In the genomic region with DNA sequence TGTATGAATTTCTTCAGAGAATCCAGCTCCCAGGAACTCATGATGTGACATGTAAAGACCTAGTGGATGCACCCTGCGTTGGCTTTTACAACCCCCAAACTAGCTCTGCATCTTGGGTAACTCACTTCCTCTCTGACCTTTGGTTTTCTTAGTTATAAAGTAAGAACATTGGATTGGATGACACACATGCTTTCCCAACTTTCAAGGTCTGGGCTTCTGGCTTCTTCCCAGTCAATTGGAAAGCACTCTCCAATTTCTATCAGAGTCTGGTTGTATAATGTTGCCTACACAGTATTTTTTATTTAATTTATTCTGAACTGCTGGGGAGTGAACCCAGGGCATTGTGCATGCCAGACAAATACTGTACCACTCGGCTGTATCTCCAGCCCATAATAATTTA, we compare ENCODE assay signal across 31 mouse cellular contexts. TPM values are rescaled to one million over a fixed set of nuclear protein-coding genes. Genes with fewer than 3 reads are reported as not detected.
DNase-seq lines count a peak whose midpoint lies in the region; ATAC-seq and TF ChIP-seq lines count a peak whose summit lies in the region.
"Had no signal": no experiment of that assay in that cellular context is flagged by ENCODE, and none has a peak within 500 bp of the region (broad histone marks: within the 10 kb centered on the region; RNA-seq: fewer than 3 reads in every experiment).

No protein-coding gene starts in this region.

- H3K4me1 ChIP-seq in intestine, postnatal 0 days (replicated peaks; ENCODE audit: control insufficient read depth, insufficient read depth, low read length), result no peaks in the 10 kb centered on the region
- no peaks in the 10 kb centered on the region for H3K4me1 ChIP-seq in intestine, embryonic 15.5 days (replicated peaks)
- H3K4me1 ChIP-seq: forebrain, embryonic 10.5 days; forebrain, embryonic 13.5 days; hindbrain, embryonic 10.5 days; hindbrain, embryonic 13.5 days had no signal

- no peak overlapping the region for H3K9ac ChIP-seq in intestine, postnatal 0 days (ENCODE audit: low read depth, low read length)
- no peak overlapping the region for H3K9ac ChIP-seq in intestine, embryonic 15.5 days
- H3K9ac ChIP-seq: forebrain, embryonic 13.5 days; hindbrain, embryonic 13.5 days had no signal

- no peaks in the 10 kb centered on the region for H3K9me3 ChIP-seq in intestine, postnatal 0 days (ENCODE audit: control insufficient read depth)
- H3K9me3 ChIP-seq in intestine, embryonic 15.5 days, result no peaks in the 10 kb centered on the region
- H3K9me3 ChIP-seq: forebrain, embryonic 10.5 days; forebrain, embryonic 13.5 days; hindbrain, embryonic 13.5 days had no signal

- no peak overlapping the region for H3K4me3 ChIP-seq in intestine, postnatal 0 days (ENCODE audit: low read depth, low read length)
- no peak overlapping the region for H3K4me3 ChIP-seq in intestine, embryonic 15.5 days (replicated peaks)
- H3K4me3 ChIP-seq: forebrain, embryonic 10.5 days; forebrain, embryonic 13.5 days; hindbrain, embryonic 10.5 days; hindbrain, embryonic 13.5 days had no signal

- no peak overlapping the region for H3K4me2 ChIP-seq in intestine, postnatal 0 days (replicated peaks; ENCODE audit: low read depth)
- no peak overlapping the region for H3K4me2 ChIP-seq in intestine, embryonic 15.5 days (replicated peaks)
- H3K4me2 ChIP-seq: forebrain, embryonic 13.5 days; heart, embryonic 11.5 days; hindbrain, embryonic 13.5 days had no signal

- DNase-seq in adrenal gland, adult (ENCODE audit: inconsistent age in 2 of 2, low spot score in 1 of 2), result peak; percentile 60 to 91
- DNase-seq in adrenal gland, postnatal 4 days (ENCODE audit: low spot score in 2 of 2), result no peak
- DNase-seq in adrenal gland, postnatal 36 days, result peak; percentile 54 to 62
- no peak for DNase-seq in liver
- DNase-seq: cerebellum, adult 11-12 months; cerebellum, adult 9-10 months; cerebellum, postnatal 14 days; gastrocnemius, postnatal 10 days; gastrocnemius, postnatal 36 days; heart, postnatal 36 days; kidney, adult 2 months had no signal

- no peak for TF ChIP-seq CTCF in intestine, postnatal 0 days (IDR thresholded peaks at IDR 0.05; ENCODE audit: low read depth)

- H3K27ac ChIP-seq in intestine, postnatal 0 days (ENCODE audit: low read depth, low read length), result no peak overlapping the region
- H3K27ac ChIP-seq in intestine, embryonic 15.5 days, result no peak overlapping the region
- H3K27ac ChIP-seq: forebrain, embryonic 10.5 days; forebrain, embryonic 13.5 days; hindbrain, embryonic 10.5 days; hindbrain, embryonic 13.5 days had no signal

- H3K27me3 ChIP-seq in intestine, postnatal 0 days (replicated peaks; ENCODE audit: control insufficient read depth, insufficient read depth, low read length), result no peaks in the 10 kb centered on the region
- no peaks in the 10 kb centered on the region for H3K27me3 ChIP-seq in intestine, embryonic 15.5 days (replicated peaks)
- H3K27me3 ChIP-seq: forebrain, embryonic 13.5 days; hindbrain, embryonic 13.5 days had no signal

- WGBS in intestine, postnatal 0 days, result 71% methylated on average over 2 of the region's 2 CpGs
- 83% methylated on average over 2 of the region's 2 CpGs for WGBS in intestine, embryonic 15.5 days

- peak; percentile 36; the same call in 1 of the 2 replicates for ATAC-seq in intestine, postnatal 0 days
- ATAC-seq in intestine, embryonic 15.5 days, result no peak
- ATAC-seq: activated CD4-positive, CD25-positive, alpha-beta regulatory T cell, adult 4 months; forebrain, embryonic 13.5 days; forebrain, embryonic 16.5 days; hindbrain, embryonic 16.5 days; intestine, embryonic 16.5 days had no signal

- no peaks in the 10 kb centered on the region for H3K36me3 ChIP-seq in intestine, postnatal 0 days (ENCODE audit: control insufficient read depth, insufficient read depth)
- H3K36me3 ChIP-seq in intestine, embryonic 15.5 days, result no peaks in the 10 kb centered on the region
- H3K36me3 ChIP-seq: forebrain, embryonic 10.5 days; hindbrain, embryonic 10.5 days; hindbrain, embryonic 13.5 days had no signal

RNA-seq across cellular contexts. Expression of gene Teddm2, which starts 30.4 kb away (rescaled TPM):
- 1 to 10 TPM; 1.0 to 1.4 TPM for total RNA-seq in adrenal gland, postnatal 4 days (2021)
- 0.18 and 0.27 TPM in 2 replicates for polyA plus RNA-seq in intestine, postnatal 0 days (2015; fragmentation: Nextera tagmentation; extraction: Ambion mirVana)
- polyA plus RNA-seq in intestine, embryonic 15.5 days (2015; fragmentation: Nextera tagmentation; extraction: Ambion mirVana), result 0.34 and 0.36 TPM in 2 replicates
- total RNA-seq in adrenal gland, postnatal 36 days (2021), result under 1 TPM; 0.30 to 0.36 TPM
- total RNA-seq: granulocyte monocyte progenitor cell, adult 5-6 weeks had no signal

RNA-seq across cellular contexts. Expression of gene Glul, which starts 30.7 kb away (rescaled TPM):
- total RNA-seq in adrenal gland, postnatal 4 days (2021), result 100 to 1,000 TPM; 455 to 494 TPM
- polyA plus RNA-seq in intestine, postnatal 0 days (2015; fragmentation: Nextera tagmentation; extraction: Ambion mirVana), result 80.8 and 92.9 TPM in 2 replicates
- 73.6 and 83.9 TPM in 2 replicates for polyA plus RNA-seq in intestine, embryonic 15.5 days (2015; fragmentation: Nextera tagmentation; extraction: Ambion mirVana)
- 1,000 to 10,000 TPM; 1,103 to 1,248 TPM for total RNA-seq in adrenal gland, postnatal 36 days (2021)

RNA-seq across cellular contexts. Expression of gene Teddm1a, which starts 38.9 kb away (rescaled TPM):
- not detected for total RNA-seq in adrenal gland, postnatal 4 days (2021)
- polyA plus RNA-seq in intestine, postnatal 0 days (2015; fragmentation: Nextera tagmentation; extraction: Ambion mirVana), result not detected in 2 replicates
- polyA plus RNA-seq in intestine, embryonic 15.5 days (2015; fragmentation: Nextera tagmentation; extraction: Ambion mirVana), result not detected in 2 replicates
- total RNA-seq in adrenal gland, postnatal 36 days (2021), result not detected
- total RNA-seq: ES-E14; gastrocnemius, adult 18-20 months; gastrocnemius, postnatal 10 days; gastrocnemius, postnatal 36 days; granulocyte monocyte progenitor cell, adult 5-6 weeks; heart, adult 8-10 months; heart, postnatal 36 days had no signal
- polyA plus RNA-seq: brain, embryonic 14.5 days; embryonic facial prominence, embryonic 11.5 days; embryonic facial prominence, embryonic 14.5 days; forebrain, embryonic 10.5 days; forebrain, embryonic 13.5 days; heart, embryonic 11.5 days; heart, embryonic 14.5 days; heart, postnatal 0 days; hindbrain, embryonic 10.5 days; hindbrain, embryonic 13.5 days; hindbrain, embryonic 16.5 days; intestine, embryonic 16.5 days; kidney, adult 2 months had no signal

RNA-seq across cellular contexts. Expression of gene Teddm1b, which starts 56.3 kb away (rescaled TPM):
- total RNA-seq in adrenal gland, postnatal 4 days (2021), result not detected
- not detected in 2 replicates for polyA plus RNA-seq in intestine, postnatal 0 days (2015; fragmentation: Nextera tagmentation; extraction: Ambion mirVana)
- polyA plus RNA-seq in intestine, embryonic 15.5 days (2015; fragmentation: Nextera tagmentation; extraction: Ambion mirVana), result 0.18 and 0.29 TPM in 2 replicates
- total RNA-seq in adrenal gland, postnatal 36 days (2021), result not detected
- total RNA-seq: gastrocnemius, adult 18-20 months; gastrocnemius, postnatal 10 days; gastrocnemius, postnatal 36 days; granulocyte monocyte progenitor cell, adult 5-6 weeks; heart, adult 8-10 months; heart, postnatal 36 days had no signal
- polyA plus RNA-seq: brain, embryonic 14.5 days; heart, embryonic 14.5 days; kidney, adult 2 months had no signal

Comparison
In these comparisons a context has a peak if more than half of its experiments do, and no peak if none do; other contexts are left out.
1. DNase-seq: peak in adrenal gland, adult (2 of 2) and adrenal gland, postnatal 36 days (2 of 2); none in adrenal gland, postnatal 4 days (0 of 2) and liver (single experiment).